Mouse (Mus musculus): ENCODE measurements around the gene Ppp4c. TPM values are rescaled to one million over a fixed set of nuclear protein-coding genes. Genes with fewer than 3 reads are reported as not detected.
"Not testable (repeated sequence)": the region's sequence is repeated elsewhere in the genome, so short reads cannot be mapped to it uniquely, and the experiment has no call there.

Gene Ppp4c
- total RNA-seq, 1 experiment from 2014 or later: 125 TPM

DNA sequence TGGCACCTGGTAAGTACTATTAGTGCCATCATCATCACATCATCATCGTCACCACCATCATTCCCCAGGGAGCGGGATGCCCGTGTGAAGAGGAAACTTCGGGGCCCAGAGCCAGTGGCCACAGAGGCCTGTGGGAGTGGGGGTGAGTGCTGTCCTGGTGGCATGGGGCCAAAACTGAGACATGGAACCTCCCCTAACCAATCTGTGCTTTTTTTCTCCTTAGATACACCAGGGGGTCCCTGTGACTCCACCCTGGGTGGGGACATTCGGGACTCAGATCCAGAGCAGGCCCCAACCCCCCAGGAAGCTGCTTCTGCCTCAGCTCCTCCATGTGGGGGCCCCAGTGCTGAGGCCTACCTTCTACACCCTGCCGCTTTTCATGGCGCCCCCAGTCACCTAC lies 7.8 kb downstream of the Ppp4c start:
- no peak for ATAC-seq (replicated peaks; ENCODE audit: low read depth, poor library complexity, severe bottlenecking)

- ATAC-seq (replicated peaks; ENCODE audit: low read depth, poor library complexity, severe bottlenecking): no peak
Measured at GRCm38 (mm10) chr7:126782693-126783092, 9.6 kb downstream of the Ppp4c start.

- ATAC-seq (replicated peaks; ENCODE audit: low read depth, poor library complexity, severe bottlenecking): no peak
Measured at GRCm38 (mm10) chr7:126781661-126782370, 10.5 kb downstream of the Ppp4c start.

DNA sequence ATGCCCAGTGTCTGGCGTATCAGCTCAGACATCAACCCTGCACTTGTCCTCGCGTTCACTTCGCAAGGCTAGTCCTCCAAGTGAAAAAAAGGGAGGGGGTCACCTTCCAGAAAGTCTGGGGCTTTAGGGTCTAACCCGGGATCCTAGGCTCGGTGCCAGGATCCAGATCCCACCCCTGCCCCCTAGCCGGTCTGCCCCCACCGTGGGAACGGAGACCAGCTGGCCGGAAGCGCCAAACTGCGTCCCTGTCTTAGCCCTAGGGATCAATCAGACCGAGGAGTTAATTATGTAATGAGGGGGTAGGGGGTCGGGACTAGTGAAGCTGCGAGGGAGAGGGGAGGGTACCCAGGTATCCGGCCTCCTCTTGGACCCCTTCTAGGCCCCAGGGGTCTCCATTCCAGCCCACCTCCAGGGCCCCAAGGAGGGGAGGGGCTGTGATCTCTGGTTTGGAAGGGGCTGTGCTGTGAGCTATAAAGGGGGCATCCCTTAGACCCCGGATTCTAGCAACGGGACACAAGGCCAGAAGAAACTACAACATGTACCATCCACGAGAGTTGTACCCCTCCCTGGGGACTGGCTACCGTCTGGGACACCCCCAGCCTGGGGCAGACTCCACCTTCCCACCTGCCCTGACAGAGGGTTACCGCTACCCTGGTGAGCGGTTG lies 11.2 kb downstream of the Ppp4c start, which contains the start of gene Tbx6:
Gene Tbx6, plus strand, starts transcription at position 513 of the 665 bp plus-strand sequence.
- no peak for ATAC-seq (replicated peaks; ENCODE audit: low read depth, poor library complexity, severe bottlenecking)

GRCm38 (mm10) chr7:126779983-126780970 lies 12.0 kb downstream of the Ppp4c start:
- ATAC-seq (replicated peaks; ENCODE audit: low read depth, poor library complexity, severe bottlenecking): peak; percentile 60

DNA sequence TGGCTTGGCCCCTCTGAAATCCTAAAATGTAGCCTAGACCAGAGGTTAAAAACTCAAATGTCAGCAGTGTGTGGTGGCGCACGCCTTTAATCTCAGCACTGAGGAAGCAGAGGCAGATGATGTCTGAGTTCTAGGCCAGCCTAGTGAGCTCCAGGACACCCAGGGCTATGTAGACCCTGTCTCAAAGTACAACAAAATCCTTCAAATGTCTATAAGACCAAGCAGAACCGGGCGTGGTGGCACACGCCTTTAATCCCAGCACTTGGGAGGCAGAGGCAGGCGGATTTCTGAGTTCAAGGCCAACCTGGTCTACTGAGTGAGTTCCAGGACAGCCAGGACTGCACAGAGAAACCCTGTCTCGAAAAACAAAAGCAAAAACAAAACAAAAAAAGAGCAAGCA lies 13.2 kb downstream of the Ppp4c start:
- not testable (repeated sequence) for ATAC-seq (replicated peaks; ENCODE audit: low read depth, poor library complexity, severe bottlenecking)

DNA sequence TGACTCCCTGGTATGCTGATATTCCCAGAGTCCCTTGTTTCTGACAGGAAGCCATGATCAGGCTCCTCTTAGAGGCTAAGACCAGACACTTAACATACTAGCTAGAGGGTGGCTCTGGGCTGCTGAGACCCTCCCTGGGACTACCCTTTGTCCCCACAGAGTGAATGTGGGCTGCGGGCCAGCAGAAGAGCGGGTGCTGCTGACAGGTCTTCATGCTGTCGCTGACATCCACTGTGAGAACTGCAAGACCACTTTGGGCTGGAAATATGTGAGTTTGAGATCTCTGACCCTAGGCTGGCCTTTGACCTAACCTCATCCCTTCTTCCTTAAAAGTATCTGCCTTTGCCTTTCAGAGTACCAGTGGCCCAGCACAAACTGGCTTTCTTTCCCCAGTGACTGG lies 14.1 kb downstream of the Ppp4c start:
- no peak for ATAC-seq (replicated peaks; ENCODE audit: low read depth, poor library complexity, severe bottlenecking)

- ATAC-seq (replicated peaks; ENCODE audit: low read depth, poor library complexity, severe bottlenecking): no peak
Measured at GRCm38 (mm10) chr7:126777476-126777875, 14.8 kb downstream of the Ppp4c start.

DNA sequence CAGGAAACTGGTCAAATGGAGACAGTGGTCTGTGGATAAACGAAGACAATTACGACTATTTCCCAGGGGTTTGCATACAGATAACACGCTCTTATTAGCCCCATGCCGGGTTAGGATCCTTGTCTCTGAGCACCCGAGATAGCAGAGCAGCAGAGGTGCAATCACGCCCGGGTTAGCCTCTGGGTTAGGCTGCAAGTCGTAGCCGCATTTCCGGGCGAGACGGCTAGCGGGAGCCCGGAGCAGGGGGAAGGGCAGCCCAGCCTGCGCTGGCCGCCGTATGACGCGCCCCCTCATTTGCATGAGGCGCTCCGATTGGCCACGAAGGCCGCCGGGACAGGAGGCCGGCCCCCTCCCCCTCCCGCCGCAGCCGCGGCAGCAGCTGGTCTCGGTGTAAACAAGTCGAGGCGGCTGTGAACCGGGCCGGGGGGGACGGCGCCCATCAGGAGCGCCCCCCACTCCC lies 15.7 kb downstream of the Ppp4c start, which contains the start of gene Ypel3:
Gene Ypel3, plus strand, starts transcription at position 358 of the 460 bp plus-strand sequence.
- peak; percentile 85 for ATAC-seq (replicated peaks; ENCODE audit: low read depth, poor library complexity, severe bottlenecking)

GRCm38 (mm10) chr7:126775978-126776234 lies 16.4 kb downstream of the Ppp4c start:
- no peak for ATAC-seq (replicated peaks; ENCODE audit: low read depth, poor library complexity, severe bottlenecking)

- no peak for ATAC-seq (replicated peaks; ENCODE audit: low read depth, poor library complexity, severe bottlenecking)
Measured at GRCm38 (mm10) chr7:126775185-126775977, 16.9 kb downstream of the Ppp4c start.

DNA sequence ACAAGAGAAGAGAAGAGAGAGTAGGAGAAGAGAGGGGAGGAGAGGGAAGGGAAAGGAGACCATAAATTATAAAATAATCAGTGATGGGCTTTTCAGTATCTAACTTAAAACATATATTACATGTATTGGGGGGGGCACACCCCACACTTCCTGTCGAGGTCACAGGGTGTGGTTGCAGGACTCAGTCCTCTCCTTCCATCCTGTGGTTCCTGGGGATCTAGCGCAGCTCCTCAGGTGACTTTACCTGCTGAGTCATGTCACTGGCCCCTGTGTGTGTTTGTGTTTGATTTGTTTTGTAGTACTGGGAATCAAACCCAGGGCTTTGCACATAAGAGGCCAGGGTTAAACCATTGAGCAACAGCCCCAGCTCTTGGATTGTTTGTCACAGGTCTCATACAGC lies 17.8 kb downstream of the Ppp4c start:
- no peak for ATAC-seq (replicated peaks; ENCODE audit: low read depth, poor library complexity, severe bottlenecking)

- ATAC-seq (replicated peaks; ENCODE audit: low read depth, poor library complexity, severe bottlenecking): no peak
Measured at GRCm38 (mm10) chr7:126773351-126773750, 18.9 kb downstream of the Ppp4c start.

DNA sequence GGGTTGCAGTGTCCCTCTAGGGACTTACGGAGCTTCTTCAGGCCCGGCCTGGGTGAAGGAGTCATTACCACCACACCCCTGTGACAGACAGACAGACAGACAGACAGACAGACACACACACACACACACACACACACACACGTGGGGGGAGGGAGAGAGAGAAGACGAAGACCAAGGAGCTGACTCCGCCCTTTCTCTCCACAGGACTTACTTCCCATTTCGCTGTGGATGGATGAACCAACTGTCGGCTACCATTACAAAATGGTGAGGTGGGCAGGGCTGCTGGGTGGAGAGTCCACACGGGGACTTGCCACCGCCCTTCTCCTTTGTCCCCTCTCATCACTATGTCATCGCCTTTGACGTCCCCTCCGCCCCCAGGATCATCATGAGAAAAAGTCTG lies 21.5 kb downstream of the Ppp4c start:
- peak; percentile 53 for ATAC-seq (replicated peaks; ENCODE audit: low read depth, poor library complexity, severe bottlenecking)

DNA sequence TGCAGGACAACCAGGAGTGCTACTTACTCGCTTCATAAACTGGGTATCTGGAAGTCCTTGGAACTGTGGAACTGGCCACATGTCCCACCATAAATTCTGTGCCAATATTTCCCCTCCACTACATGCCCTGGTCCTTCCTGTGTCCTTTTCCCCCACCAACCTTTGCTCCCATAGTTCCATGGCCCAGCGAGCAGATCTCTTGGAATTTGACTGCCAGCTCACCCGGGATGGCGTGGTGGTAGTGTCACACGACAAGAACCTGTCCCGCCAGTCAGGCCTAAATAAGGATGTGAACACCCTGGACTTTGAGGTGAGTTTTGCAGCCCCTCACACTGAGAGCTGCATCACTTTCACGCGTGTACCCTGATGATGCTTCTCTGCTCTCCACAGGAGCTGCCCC lies 25.3 kb downstream of the Ppp4c start:
- no peak for ATAC-seq (replicated peaks; ENCODE audit: low read depth, poor library complexity, severe bottlenecking)

GRCm38 (mm10) chr7:126766201-126766600 lies 26.1 kb downstream of the Ppp4c start, which contains the start of gene Gdpd3:
Gdpd3 (plus strand) TSS chr7:126766334.
- ATAC-seq (replicated peaks; ENCODE audit: low read depth, poor library complexity, severe bottlenecking): no peak

DNA sequence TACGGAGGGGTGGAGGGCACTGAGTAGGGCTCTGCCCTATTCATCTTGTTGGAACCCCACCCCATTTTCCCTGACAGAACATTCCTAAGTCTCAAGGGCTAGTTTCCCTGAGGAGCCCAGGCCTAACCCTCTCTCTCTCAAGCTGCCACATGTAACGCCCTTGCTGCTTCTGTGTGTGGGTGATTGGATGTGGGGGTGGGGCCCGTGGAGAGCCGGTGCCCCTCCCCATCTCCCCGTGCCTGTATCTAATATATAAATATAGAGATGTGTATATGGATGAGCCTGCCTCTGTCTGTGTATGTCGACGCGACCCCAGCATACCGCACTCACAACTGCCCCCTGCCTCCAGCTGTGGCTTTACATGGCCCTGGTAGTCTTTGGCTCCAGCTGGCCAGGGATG lies 26.8 kb downstream of the Ppp4c start:
- ATAC-seq (replicated peaks; ENCODE audit: low read depth, poor library complexity, severe bottlenecking): no peak

DNA sequence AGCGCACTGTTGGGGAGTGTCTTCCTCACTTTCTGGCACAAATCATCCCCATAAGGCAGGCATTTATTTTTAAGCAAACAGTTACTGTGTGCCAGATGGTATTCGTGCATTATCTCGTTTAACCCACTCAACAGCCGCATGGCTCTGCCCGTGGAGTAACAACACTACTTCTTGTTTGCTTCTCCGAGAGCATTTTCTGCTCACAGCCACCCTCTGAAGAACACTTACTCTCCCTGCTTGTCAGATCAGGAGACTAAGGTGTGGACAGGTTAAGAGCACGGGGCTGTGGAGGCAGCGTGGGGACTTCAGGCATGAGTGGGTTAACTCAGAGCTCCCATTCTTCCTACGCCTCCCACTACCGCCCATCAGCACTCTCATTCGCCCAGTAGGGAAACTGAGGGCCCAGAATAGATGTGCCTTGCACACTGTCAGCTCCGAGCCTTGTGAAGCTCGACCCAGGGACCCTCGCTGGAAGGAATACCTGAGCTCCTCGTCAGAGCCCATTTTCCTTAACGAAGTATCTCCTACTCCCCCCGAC lies 29.8 kb downstream of the Ppp4c start:
- no peak for ATAC-seq (replicated peaks; ENCODE audit: low read depth, poor library complexity, severe bottlenecking)

DNA sequence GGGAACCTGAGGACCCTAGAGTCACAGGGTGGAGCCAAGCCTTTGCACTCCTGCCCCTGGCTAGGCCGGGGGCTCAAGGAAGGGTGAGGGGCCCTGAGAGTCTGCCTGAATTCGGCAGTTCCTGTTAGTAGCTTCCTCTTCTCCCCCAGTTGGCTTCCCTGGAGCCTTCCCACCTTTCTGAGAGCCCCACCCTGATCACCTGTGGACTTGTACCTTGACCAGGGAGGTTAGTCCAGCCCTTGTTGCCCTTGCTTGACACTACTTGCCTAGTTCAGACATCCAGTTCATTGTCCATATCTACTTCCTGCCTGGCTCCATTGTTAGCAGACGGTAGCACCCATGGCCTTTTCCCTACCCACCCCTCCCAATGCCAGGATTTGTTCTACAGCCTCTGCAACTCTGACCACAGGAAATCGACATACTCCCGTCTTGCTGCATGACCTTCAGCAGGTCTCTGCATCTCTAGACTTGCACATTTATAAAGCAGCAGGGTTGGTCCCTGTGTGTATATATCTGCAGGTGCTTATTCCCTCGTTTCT lies 30.7 kb downstream of the Ppp4c start:
- ATAC-seq (replicated peaks; ENCODE audit: low read depth, poor library complexity, severe bottlenecking): no peak
